Mouse (Mus musculus) neutrophil, adult 65 days (primary cell): ENCODE data around the gene Olfr716. TPM values are rescaled to one million over a fixed set of nuclear protein-coding genes. Genes with fewer than 3 reads are reported as not detected.

Experiments used
- total RNA-seq: library from RNA; stranded (reverse); gene quantifications from 2 replicates; pipeline ENCODE4 v1.2.4, GENCODE M21; 2023

The Olfr716 gene
- total RNA-seq = not detected in 2 replicates

DNA sequence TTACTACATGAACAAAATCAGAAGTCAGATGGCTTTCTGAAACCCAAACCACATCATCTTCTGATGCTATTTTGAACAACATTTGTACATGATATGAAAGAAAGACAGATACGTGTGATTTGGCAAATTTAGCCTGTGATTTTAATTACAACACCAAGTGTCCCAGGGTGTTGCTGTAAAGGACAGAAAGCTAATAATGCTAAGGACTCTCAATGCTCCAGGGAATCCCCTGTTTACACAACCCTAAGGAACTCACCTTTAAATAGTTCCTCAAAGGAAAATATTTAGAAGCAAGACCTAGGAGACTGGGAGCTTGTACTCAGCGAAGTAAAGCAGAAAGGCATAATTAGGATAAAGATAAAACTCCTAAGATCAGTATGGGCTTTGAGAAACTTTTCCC is at the start of gene Olfr716:
TSS of gene Olfr716 (plus strand) at position 301 of the 400 bp plus-strand sequence.

DNA sequence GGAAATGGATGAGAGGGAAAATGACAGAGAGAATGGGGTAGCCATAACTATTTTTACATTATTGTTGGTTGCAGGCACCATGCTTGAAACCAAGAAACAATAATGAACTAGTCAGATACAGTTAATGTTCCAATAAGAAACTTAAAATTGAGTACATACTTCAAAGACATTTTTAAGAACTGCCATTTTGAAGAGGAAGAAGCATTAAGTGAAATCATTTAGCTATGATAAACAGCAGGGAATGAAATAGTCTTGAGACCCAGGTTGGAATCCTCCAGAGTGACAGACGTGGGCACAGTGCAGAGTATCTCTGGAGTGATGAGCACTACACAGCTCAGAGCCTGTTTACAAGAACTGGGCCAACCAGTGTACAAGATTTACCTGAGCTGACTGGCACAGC is 45.2 kb upstream of the Olfr716 start, which contains the start of gene Olfr17:
TSS of gene Olfr17 (plus strand) at position 301 of the 400 bp plus-strand sequence.

DNA sequence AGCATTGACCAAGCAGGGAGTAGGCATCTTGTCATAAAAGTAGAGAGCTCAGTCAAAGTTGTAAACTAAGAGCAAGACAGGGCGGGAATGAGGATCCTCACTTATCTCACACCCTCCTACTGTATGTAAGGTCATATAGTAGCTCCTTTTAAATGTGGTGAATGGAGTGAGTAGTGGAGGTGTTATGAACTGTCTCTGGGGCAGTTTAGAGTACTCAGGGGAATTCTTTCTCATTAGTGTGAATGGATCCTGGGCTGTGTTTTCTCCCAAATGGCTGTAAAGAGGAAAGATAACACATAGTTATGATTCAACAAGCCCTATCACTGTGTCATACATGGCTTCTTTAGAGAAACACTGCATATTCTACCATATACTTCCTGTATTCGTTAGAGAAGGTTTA is 27.9 kb upstream of the Olfr716 start, which contains the start of gene Olfr715b:
TSS of gene Olfr715b (minus strand) at position 101 of the 400 bp plus-strand sequence.

DNA sequence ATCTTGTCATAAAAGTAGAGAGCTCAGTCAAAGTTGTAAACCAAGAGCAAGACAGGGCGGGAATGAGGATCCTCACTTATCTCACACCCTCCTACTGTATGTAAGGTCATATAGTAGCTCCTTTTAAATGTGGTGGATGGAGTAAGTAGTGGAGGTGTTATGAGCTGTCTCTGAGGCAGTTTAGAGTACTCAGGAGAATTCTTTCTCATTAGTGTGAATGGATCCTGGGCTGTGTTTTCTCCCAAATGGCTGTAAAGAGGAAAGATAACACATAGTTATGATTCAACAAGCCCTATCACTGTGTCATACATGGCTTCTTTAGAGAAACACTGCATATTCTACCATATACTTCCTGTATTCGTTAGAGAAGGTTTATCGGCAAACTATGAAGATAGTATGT is 7.1 kb upstream of the Olfr716 start, which contains the start of gene Olfr715:
TSS of gene Olfr715 (minus strand) at position 101 of the 400 bp plus-strand sequence.

DNA sequence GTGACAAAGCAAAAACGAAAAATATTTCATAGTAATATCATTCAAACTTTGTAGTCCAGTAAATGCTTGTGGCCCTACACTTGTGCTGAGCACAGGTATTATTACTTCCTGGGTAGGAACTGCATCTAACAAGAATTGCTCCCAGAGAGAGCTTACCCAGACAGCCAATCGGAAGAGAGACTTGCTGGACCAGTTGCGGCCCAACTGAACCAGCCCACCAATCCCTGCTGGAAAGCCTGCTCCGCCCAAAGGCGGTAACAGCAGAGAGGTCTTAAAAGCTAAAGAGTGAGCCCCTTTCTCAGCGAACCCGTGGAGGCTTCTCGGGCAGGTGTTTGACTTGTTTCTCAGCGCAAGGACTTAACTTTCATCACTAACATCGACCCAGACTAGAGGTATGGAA is 28.6 kb downstream of the Olfr716 start, which contains the start of gene Nlrp14:
TSS of gene Nlrp14 (plus strand) at position 301 of the 400 bp plus-strand sequence.

Other genes starting within 250 kb of the Olfr716 start
- gene Olfr707, start 237.1 kb upstream of the Olfr716 start, total RNA-seq = not detected in 2 replicates
- not detected in 2 replicates for gene Olfr1532-ps1, start 230.3 kb upstream of the Olfr716 start, total RNA-seq
- gene Olfr709-ps1, start 206.1 kb upstream of the Olfr716 start, total RNA-seq = 0.09 TPM in 1 of 2 replicates, not detected in the other
- not detected in 2 replicates for gene Olfr710, start 190.0 kb upstream of the Olfr716 start, total RNA-seq
- gene Olfr6, start 174.4 kb upstream of the Olfr716 start, total RNA-seq = not detected in 2 replicates
- gene Olfr711, start 162.9 kb upstream of the Olfr716 start, total RNA-seq = not detected in 2 replicates
- gene Olfr2, start 132.3 kb upstream of the Olfr716 start, total RNA-seq = not detected in 2 replicates
- gene Olfr713, start 107.2 kb upstream of the Olfr716 start, total RNA-seq = not detected in 2 replicates
- not detected in 2 replicates for gene Olfr714, start 67.3 kb upstream of the Olfr716 start, total RNA-seq
- gene Olfr17, start 45.1 kb upstream of the Olfr716 start, total RNA-seq = not detected in 2 replicates
- gene Olfr715b, start 28.0 kb upstream of the Olfr716 start, total RNA-seq = not detected in 2 replicates
- not detected in 2 replicates for gene Olfr715, start 7.2 kb upstream of the Olfr716 start, total RNA-seq
- not detected in 2 replicates for gene Nlrp14, start 28.7 kb downstream of the Olfr716 start, total RNA-seq
- gene Rbmxl2, start 71.1 kb downstream of the Olfr716 start, total RNA-seq = not detected in 2 replicates
- not detected in 2 replicates for gene Syt9, start 232.4 kb downstream of the Olfr716 start, total RNA-seq